Mouse (Mus musculus) stomach, postnatal 0 days (tissue): Measurements from ENCODE around the gene Rnf38.

Experiments used
- CTCF ChIP-seq: IDR thresholded peaks from 2 replicates; pipeline ENCODE4 v1.5.1; 2016; ENCODE audit warnings: antibody characterized with exemption, low read depth, mild to moderate bottlenecking, moderate library complexity
- EP300 ChIP-seq: optimal IDR thresholded peaks from 2 replicates; pipeline ENCODE3; 2016; ENCODE audit warnings: antibody characterized with exemption

GRCm38 (mm10) chr4:44103620-44104019 lies 130.0 kb downstream of the Rnf38 start:
- TF ChIP-seq CTCF (no peak), EP300 (no peak)
